Mouse (Mus musculus): ENCODE results near the gene Rac3. TPM values are rescaled to one million over a fixed set of nuclear protein-coding genes. Genes with fewer than 3 reads are reported as not detected.

Gene Rac3
- polyA plus RNA-seq, 1 experiment from 2014 or later: 3.0 TPM

GRCm38 (mm10) chr11:120684086-120684485, 37.2 kb upstream of the Rac3 start:
- Histone ChIP-seq H3K9me3 (replicated peaks; ENCODE audit: control insufficient read depth, low read length) (no peaks in the 10 kb centered on the region), H3K4me3 (ENCODE audit: low read depth, low read length) (no peak overlapping the region), H3K9ac (ENCODE audit: low read depth, low read length) (no peak overlapping the region), H3K4me2 (no peak overlapping the region), H3K36me3 (ENCODE audit: control insufficient read depth, insufficient read depth, low read length) (peaks cover 11% of the 10 kb centered on the region; the same call in 1 of the 2 replicates), H3K4me1 (ENCODE audit: control insufficient read depth, insufficient read depth, low read length) (no peaks in the 10 kb centered on the region), H3K27me3 (ENCODE audit: control insufficient read depth, insufficient read depth, low read length) (no peaks in the 10 kb centered on the region), H3K27ac (ENCODE audit: low read depth, low read length) (no peak overlapping the region)
- WGBS (ENCODE audit: insufficient replicate concordance): 75% methylated on average over 2 of the region's 2 CpGs
- ATAC-seq (replicated peaks; ENCODE audit: insufficient number of reproducible peaks, low FRiP score, low TSS enrichment): no peak

GRCm38 (mm10) chr11:120684660-120685059, 36.6 kb upstream of the Rac3 start:
- peaks cover 14% of the 10 kb centered on the region; the same call in 1 of the 2 replicates for H3K36me3 ChIP-seq (ENCODE audit: control insufficient read depth, insufficient read depth, low read length)
- H3K27me3 ChIP-seq (ENCODE audit: control insufficient read depth, insufficient read depth, low read length): no peaks in the 10 kb centered on the region
- H3K4me2 ChIP-seq: no peak overlapping the region
- H3K9me3 ChIP-seq (replicated peaks; ENCODE audit: control insufficient read depth, low read length): no peaks in the 10 kb centered on the region
- no peak overlapping the region for H3K9ac ChIP-seq (ENCODE audit: low read depth, low read length)
- no peaks in the 10 kb centered on the region for H3K4me1 ChIP-seq (ENCODE audit: control insufficient read depth, insufficient read depth, low read length)
- WGBS (ENCODE audit: insufficient replicate concordance): 84% methylated on average over 2 of the region's 2 CpGs
- ATAC-seq (replicated peaks; ENCODE audit: insufficient number of reproducible peaks, low FRiP score, low TSS enrichment): no peak
- H3K27ac ChIP-seq (ENCODE audit: low read depth, low read length): no peak overlapping the region
- no peak overlapping the region for H3K4me3 ChIP-seq (ENCODE audit: low read depth, low read length)

DNA sequence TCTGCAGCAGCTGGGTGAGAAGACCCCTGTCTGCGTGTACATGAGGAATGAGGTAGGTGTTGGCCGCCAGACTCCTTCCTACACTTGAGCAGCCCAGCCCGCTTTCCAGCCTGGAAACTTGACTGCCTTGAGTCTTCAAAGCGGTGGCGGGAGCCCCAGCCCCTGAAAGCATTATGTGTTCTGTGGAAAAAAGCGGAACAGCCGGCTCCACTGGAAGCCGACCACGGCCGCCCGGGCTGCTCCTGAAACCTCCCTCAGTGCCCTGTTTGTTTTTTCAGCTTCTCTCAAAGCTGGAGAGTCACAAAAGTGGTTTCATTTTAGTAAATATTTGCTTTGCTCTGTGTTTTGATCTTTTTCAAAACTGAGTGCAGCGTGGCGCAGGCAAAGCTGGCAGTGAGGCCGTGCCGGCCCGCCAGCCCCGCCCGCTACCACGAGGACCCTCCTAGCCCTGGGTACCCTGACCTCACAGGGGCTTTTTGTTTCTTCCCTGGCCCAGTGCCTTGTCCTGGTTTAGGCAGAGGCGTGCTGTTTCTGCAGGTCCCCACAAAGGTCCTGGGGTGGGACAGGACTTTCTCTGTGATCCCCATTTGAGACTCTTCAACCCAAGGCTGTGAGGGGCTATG, 34.5 kb upstream of the Rac3 start:
- Histone ChIP-seq H3K9me3 (replicated peaks; ENCODE audit: control insufficient read depth, low read length) (no peaks in the 10 kb centered on the region), H3K4me2 (no peak overlapping the region), H3K4me3 (ENCODE audit: low read depth, low read length) (no peak overlapping the region), H3K27me3 (ENCODE audit: control insufficient read depth, insufficient read depth, low read length) (no peaks in the 10 kb centered on the region), H3K27ac (ENCODE audit: low read depth, low read length) (no peak overlapping the region), H3K4me1 (ENCODE audit: control insufficient read depth, insufficient read depth, low read length) (no peaks in the 10 kb centered on the region), H3K36me3 (ENCODE audit: control insufficient read depth, insufficient read depth, low read length) (peaks cover 13% of the 10 kb centered on the region; the same call in 1 of the 2 replicates), H3K9ac (ENCODE audit: low read depth, low read length) (no peak overlapping the region)
- no peak for ATAC-seq (replicated peaks; ENCODE audit: insufficient number of reproducible peaks, low FRiP score, low TSS enrichment)
- WGBS (ENCODE audit: insufficient replicate concordance): 84% methylated on average over 20 of the region's 20 CpGs

GRCm38 (mm10) chr11:120689365-120689764, 31.9 kb upstream of the Rac3 start:
- H3K36me3 ChIP-seq (ENCODE audit: control insufficient read depth, insufficient read depth, low read length): peaks cover 13% of the 10 kb centered on the region; the same call in 1 of the 2 replicates

GRCm38 (mm10) chr11:120692471-120693011, 28.7 kb upstream of the Rac3 start:
- no peaks in the 10 kb centered on the region for H3K9me3 ChIP-seq (replicated peaks; ENCODE audit: control insufficient read depth, low read length)
- H3K4me2 ChIP-seq: no peak overlapping the region
- peaks cover 23% of the 10 kb centered on the region for H3K4me1 ChIP-seq (ENCODE audit: control insufficient read depth, insufficient read depth, low read length)
- WGBS (ENCODE audit: insufficient replicate concordance): 93% methylated on average over 4 of the region's 4 CpGs
- no peaks in the 10 kb centered on the region for H3K27me3 ChIP-seq (ENCODE audit: control insufficient read depth, insufficient read depth, low read length)
- H3K9ac ChIP-seq (ENCODE audit: low read depth, low read length): no peak overlapping the region
- no peak overlapping the region for H3K27ac ChIP-seq (ENCODE audit: low read depth, low read length)
- ATAC-seq (replicated peaks; ENCODE audit: insufficient number of reproducible peaks, low FRiP score, low TSS enrichment): no peak
- no peak overlapping the region for H3K4me3 ChIP-seq (ENCODE audit: low read depth, low read length)
- H3K36me3 ChIP-seq (ENCODE audit: control insufficient read depth, insufficient read depth, low read length): peaks cover 9% of the 10 kb centered on the region; the same call in 1 of the 2 replicates

More at GRCm38 (mm10) chr11:120689365-120689764, 31.9 kb upstream of the Rac3 start:
- H3K27ac ChIP-seq (ENCODE audit: low read depth, low read length): no peak overlapping the region
- H3K9ac ChIP-seq (ENCODE audit: low read depth, low read length): no peak overlapping the region
- no peak overlapping the region for H3K4me3 ChIP-seq (ENCODE audit: low read depth, low read length)
- ATAC-seq (replicated peaks; ENCODE audit: insufficient number of reproducible peaks, low FRiP score, low TSS enrichment): no peak
- WGBS (ENCODE audit: insufficient replicate concordance): 84% methylated on average over 3 of the region's 3 CpGs
- no peaks in the 10 kb centered on the region for H3K9me3 ChIP-seq (replicated peaks; ENCODE audit: control insufficient read depth, low read length)
- no peaks in the 10 kb centered on the region; the same call in 1 of the 2 replicates for H3K4me1 ChIP-seq (ENCODE audit: control insufficient read depth, insufficient read depth, low read length)
- H3K4me2 ChIP-seq: no peak overlapping the region
- H3K27me3 ChIP-seq (ENCODE audit: control insufficient read depth, insufficient read depth, low read length): no peaks in the 10 kb centered on the region

DNA sequence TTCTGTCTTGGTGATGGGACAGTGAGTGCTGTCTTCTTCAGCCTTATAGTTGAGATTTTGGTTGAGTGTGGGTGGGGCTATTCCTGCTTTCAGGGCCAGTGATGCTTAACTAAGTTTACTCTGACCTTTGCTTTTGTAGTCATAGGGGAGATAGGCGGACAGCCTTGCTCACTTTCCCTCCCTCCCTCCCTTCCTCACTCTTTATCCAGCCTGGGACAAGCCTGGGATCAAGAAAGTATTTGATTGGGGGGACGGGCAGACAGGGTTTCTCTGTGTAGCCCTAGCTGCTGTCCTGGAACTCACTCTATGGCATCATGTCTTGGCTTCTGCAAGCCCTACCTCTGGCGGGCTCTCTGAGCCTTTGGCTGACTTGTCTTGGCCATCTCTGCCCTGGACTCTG, 27.8 kb upstream of the Rac3 start:
- ATAC-seq (replicated peaks; ENCODE audit: insufficient number of reproducible peaks, low FRiP score, low TSS enrichment): no peak
- Histone ChIP-seq H3K4me3 (ENCODE audit: low read depth, low read length) (no peak overlapping the region), H3K36me3 (ENCODE audit: control insufficient read depth, insufficient read depth, low read length) (peaks cover 9% of the 10 kb centered on the region; the same call in 1 of the 2 replicates), H3K27ac (ENCODE audit: low read depth, low read length) (no peak overlapping the region), H3K9me3 (replicated peaks; ENCODE audit: control insufficient read depth, low read length) (no peaks in the 10 kb centered on the region), H3K4me1 (ENCODE audit: control insufficient read depth, insufficient read depth, low read length) (peaks cover 32% of the 10 kb centered on the region), H3K4me2 (no peak overlapping the region), H3K27me3 (ENCODE audit: control insufficient read depth, insufficient read depth, low read length) (no peaks in the 10 kb centered on the region), H3K9ac (ENCODE audit: low read depth, low read length) (no peak overlapping the region)
- 86% methylated on average over 3 of the region's 3 CpGs for WGBS (ENCODE audit: insufficient replicate concordance)

- Histone ChIP-seq H3K27ac (ENCODE audit: low read depth, low read length) (peak overlapping the region; percentile 74), H3K36me3 (ENCODE audit: control insufficient read depth, insufficient read depth, low read length) (peaks cover 5% of the 10 kb centered on the region), H3K9ac (ENCODE audit: low read depth, low read length) (no peak overlapping the region; the same call in 1 of the 2 replicates), H3K27me3 (ENCODE audit: control insufficient read depth, insufficient read depth, low read length) (no peaks in the 10 kb centered on the region), H3K4me3 (ENCODE audit: low read depth, low read length) (no peak overlapping the region), H3K4me2 (no peak overlapping the region), H3K4me1 (ENCODE audit: control insufficient read depth, insufficient read depth, low read length) (peaks cover 37% of the 10 kb centered on the region), H3K9me3 (replicated peaks; ENCODE audit: control insufficient read depth, low read length) (no peaks in the 10 kb centered on the region)
- 22% methylated on average over 4 of the region's 4 CpGs for WGBS (ENCODE audit: insufficient replicate concordance)
- ATAC-seq (replicated peaks; ENCODE audit: insufficient number of reproducible peaks, low FRiP score, low TSS enrichment): 0 out of 2 replicates have a peak, but pooled peaks have one; percentile 53
Measured at GRCm38 (mm10) chr11:120695184-120695583, 26.1 kb upstream of the Rac3 start.

GRCm38 (mm10) chr11:120695641-120696040, 25.6 kb upstream of the Rac3 start:
- H3K4me1 ChIP-seq (ENCODE audit: control insufficient read depth, insufficient read depth, low read length): peaks cover 37% of the 10 kb centered on the region
- peak overlapping the region; percentile 74 for H3K27ac ChIP-seq (ENCODE audit: low read depth, low read length)
- peaks cover 3% of the 10 kb centered on the region; the same call in 1 of the 2 replicates for H3K36me3 ChIP-seq (ENCODE audit: control insufficient read depth, insufficient read depth, low read length)
- 54% methylated on average over 12 of the region's 12 CpGs for WGBS (ENCODE audit: insufficient replicate concordance)
- H3K4me3 ChIP-seq (ENCODE audit: low read depth, low read length): no peak overlapping the region
- peak overlapping the region; percentile 7; the same call in 1 of the 2 replicates for H3K4me2 ChIP-seq
- 0 out of 2 replicates have a peak overlapping the region, but pooled peaks have one; percentile 44 for H3K9ac ChIP-seq (ENCODE audit: low read depth, low read length)
- ATAC-seq (replicated peaks; ENCODE audit: insufficient number of reproducible peaks, low FRiP score, low TSS enrichment): no peak; the same call in 1 of the 2 replicates
- no peaks in the 10 kb centered on the region for H3K9me3 ChIP-seq (replicated peaks; ENCODE audit: control insufficient read depth, low read length)
- no peaks in the 10 kb centered on the region for H3K27me3 ChIP-seq (ENCODE audit: control insufficient read depth, insufficient read depth, low read length)

Data from heart, embryonic 11.5 days (tissue).